Mouse (Mus musculus) CD8-positive naive resting alpha-beta T cell, adult 2 months (primary cell): ENCODE measurements around the gene 6030468B19Rik.
"Not testable (repeated sequence)": the region's sequence is repeated elsewhere in the genome, so short reads cannot be mapped to it uniquely, and the experiment has no call there.

Source experiments
- DNase-seq, 2 experiments: peaks; one replicate each; pipeline ENCODE4 v3.0.0; 2022; ENCODE audit warnings: low read depth in 2 of 2, low spot score in 2 of 2

The 6030468B19Rik gene

GRCm38 (mm10) chr11:117801650-117802049 lies 4.2 kb downstream of the 6030468B19Rik start:
- no peak for DNase-seq

DNA sequence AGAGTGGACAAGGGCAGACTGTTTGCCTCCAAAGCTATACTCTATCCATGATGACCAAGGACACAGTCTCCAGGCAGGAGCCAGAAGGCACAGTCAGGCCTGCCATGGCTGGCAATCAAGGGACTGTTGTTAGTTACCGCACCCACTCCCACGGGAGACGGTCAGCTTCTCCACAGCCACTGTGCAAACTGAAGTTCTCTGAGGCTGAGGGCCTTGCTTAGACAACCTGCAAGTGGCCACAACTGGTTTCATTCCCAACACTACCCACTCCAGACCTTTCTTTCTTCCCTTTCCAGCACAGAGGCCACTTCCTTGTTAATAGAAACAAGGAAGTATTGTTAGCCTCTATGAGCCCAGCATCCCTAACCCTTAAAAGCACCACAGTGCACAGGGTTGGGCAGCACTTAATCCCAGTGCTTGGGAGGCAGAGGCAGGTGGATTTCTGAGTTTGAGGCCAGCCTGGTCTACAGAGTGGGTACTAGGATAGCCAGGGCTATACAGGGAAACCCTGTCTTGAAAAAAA lies 5.8 kb downstream of the 6030468B19Rik start:
- DNase-seq: no peak

DNA sequence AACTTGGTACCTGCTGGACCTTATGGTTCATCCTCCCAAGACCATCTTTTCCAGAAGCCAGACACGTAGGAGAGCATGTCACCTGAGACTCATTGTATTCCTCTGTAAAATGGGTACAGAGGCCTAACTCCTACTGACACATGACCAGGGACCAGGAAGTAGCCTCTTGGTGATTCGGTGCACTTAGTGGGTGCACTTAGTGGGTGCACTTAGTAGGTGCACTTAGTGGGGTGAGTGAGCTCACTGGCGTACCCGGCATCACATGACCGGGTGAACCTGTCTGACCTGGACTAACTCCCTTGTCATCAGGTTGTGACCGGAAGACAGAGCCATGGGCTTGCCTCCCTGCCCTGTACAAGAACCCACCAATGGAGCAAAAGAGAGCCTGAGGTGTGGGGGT lies 9.3 kb downstream of the 6030468B19Rik start:
- DNase-seq: no peak

- DNase-seq: peak; percentile 32 to 44
These were observed 12.2 kb downstream of the 6030468B19Rik start, which contains the start of the genes Gm20708 and Syngr2 for GRCm38 (mm10) chr11:117809407-117810311. Gene Gm20708 (plus strand): TSS chr11:117809668. Gene Syngr2 (plus strand): TSS chr11:117809668.

DNA sequence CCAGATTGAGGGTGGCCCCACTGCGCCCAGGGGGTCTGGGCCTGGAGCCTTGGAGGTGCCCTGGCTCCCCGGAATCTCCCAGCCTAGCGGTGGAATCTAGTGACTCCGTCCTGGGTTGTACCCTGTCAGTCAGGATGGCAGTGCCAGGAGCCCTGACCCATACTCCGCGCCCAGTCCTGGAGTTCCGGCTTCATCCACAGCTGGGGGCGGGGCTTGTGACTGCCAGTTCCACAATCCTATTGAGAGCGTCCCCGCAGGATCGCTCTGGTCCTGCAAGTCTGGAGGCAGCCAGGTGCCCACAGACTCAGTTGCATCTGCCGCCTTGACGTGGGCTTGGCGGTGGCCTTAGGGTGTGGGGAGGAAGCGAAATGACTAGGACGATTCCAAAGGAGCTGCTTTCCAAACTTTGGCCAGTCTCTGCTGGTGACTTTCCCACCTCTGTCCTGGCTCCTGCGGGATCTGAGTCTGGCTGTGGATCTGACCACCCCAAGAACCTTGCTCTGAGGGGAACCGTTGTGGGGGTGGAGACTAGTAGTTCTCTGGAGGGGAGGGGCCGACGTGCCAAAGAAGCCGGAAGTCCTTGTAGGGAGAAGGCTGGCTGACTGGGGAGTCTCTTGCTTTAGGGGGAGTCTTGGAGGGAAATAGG lies 13.1 kb downstream of the 6030468B19Rik start:
- DNase-seq: peak; percentile 54 to 76

- DNase-seq: no peak
These were observed 16.4 kb downstream of the 6030468B19Rik start for GRCm38 (mm10) chr11:117813867-117814266.

- no peak for DNase-seq
These were observed 17.4 kb downstream of the 6030468B19Rik start for GRCm38 (mm10) chr11:117814704-117815366.

- DNase-seq: not testable (repeated sequence)
These were observed 18.4 kb downstream of the 6030468B19Rik start for GRCm38 (mm10) chr11:117815850-117816249.

GRCm38 (mm10) chr11:117816389-117816996 lies 19.0 kb downstream of the 6030468B19Rik start:
- DNase-seq: no peak

- no peak for DNase-seq
These were observed 21.6 kb downstream of the 6030468B19Rik start for GRCm38 (mm10) chr11:117819095-117819494.

DNA sequence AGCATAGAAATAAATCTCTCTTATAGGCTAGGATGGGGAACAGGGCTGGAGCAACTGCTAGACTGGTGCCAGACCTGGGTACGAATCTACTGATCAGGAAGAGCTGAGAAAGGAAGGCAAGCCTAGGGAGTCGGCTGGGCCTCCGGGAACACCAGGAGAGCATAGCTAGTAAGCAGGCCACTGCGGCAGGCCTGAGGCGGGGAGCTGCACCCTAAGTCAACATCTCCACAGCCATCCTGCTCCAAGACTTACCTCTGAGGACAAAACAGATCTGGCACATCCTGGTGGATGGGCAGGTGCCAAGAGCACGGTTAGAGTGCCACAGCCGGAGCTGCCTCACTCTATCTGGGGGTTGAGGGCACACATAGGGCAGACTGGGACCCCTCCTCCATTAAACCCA lies 22.7 kb downstream of the 6030468B19Rik start:
- DNase-seq: no peak

DNA sequence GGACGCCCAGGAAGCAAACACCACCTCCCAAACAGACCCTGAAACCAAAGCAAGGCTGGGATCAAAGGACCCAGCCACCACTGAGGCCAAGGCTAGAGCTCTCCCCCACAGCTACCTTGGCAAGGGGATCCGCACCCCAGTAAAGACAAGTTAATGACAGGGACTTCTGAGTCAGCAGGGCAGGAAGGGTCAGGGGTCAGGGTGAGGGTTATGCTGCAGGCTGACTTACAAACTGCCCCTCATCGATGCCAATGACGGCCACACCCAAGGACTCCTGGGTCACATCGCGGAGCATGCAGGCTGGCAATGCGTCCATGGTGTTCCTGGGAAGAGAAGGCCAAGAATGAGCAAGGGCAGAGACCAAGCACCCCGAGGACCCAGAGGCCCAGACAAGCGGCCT lies 24.4 kb downstream of the 6030468B19Rik start:
- DNase-seq: no peak

DNA sequence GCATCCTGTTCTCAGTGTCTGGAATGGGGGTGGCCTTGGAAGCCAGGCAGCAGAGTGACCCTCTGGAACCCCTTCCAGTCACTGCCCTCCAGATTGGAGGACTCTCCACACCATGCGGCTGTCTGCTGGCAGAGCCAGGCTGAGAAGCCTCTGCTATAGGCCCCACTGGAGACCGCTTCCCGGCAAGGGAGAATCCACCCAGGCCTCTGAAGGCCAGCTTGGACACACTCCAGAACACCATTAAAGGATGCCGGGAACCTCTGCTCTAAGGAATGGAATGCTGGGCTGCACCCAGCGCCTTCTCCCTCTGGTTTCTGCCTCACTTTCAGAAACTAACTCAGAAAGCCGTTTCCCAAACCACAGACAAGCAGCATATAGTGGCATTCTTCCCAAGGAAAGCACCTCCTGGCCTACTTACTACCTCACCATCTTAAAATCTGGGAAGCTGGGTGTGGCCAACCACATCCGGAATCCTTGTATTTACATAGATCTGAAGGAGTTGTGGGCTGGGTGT lies 25.3 kb downstream of the 6030468B19Rik start:
- no peak for DNase-seq

DNA sequence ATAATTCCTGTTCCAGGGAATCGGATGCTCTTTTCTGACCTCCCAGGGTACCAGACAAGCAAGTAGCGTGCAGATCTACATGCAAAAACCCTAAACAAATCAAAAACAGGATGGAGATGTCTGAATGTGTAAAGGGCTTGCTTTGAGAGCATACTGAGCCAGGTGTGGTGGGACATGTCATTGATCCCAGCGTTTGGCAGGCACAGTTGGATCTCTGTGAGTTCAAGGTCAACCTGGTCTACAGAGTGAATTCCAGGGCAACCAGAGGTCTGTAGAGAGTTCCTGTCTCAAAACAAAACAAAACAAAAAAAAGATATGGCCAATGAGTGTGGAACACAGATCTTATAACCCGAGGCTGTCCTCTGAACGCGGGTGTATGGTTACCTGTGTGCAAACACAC lies 26.0 kb downstream of the 6030468B19Rik start:
- no peak for DNase-seq

DNA sequence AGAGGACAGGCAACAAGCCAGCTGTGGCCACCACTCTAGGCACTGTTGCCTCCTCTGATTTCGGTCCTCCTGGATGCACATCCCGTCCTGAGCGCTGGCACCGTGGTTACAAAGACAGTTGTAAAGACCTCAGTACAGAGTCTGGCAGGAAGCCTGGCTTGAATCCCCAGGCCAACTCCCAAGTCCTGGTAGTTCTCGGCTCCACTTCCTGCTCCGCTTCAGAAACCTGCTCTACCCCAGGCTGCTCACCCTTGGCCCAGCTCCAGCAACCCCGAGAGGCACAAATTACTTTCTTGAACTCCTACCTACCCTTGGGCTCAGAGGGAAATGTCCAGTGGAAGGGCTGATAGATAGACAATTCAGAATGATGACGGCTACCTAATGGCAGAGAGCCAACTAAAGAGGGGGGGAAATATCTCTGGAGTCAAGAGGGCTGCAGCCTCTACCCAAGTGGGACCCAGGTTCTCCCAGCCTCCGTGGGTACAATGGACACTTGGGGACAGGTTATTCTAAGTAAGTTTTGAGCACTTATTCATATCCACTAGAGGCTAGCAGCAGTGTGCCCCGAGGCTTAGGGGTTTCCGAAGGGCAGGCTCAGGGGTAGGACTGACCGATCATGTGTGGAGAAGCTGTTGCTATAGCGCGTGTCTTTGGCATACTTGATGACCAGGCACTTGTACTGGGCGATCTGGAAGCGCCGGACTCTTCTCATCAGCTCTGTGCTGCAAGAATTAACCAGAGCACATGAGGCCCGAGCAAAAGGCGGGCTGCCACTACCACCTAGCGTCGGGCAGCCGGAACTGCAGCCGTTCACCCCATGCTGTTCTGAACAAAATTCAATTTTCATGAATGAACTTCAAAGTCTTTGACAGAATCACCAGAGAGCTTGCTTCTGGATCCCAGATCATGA lies 26.9 kb downstream of the 6030468B19Rik start:
- DNase-seq: peak; percentile 72 to 83

- no peak for DNase-seq
These were observed 28.1 kb downstream of the 6030468B19Rik start, which contains the start of the genes Afmid and Tk1 for GRCm38 (mm10) chr11:117825333-117826101. Gene Afmid (plus strand): TSS chr11:117825924. Gene Tk1 (minus strand): TSS chr11:117826092.

- no peak for DNase-seq
These were observed 28.7 kb downstream of the 6030468B19Rik start for GRCm38 (mm10) chr11:117826164-117826563.

DNA sequence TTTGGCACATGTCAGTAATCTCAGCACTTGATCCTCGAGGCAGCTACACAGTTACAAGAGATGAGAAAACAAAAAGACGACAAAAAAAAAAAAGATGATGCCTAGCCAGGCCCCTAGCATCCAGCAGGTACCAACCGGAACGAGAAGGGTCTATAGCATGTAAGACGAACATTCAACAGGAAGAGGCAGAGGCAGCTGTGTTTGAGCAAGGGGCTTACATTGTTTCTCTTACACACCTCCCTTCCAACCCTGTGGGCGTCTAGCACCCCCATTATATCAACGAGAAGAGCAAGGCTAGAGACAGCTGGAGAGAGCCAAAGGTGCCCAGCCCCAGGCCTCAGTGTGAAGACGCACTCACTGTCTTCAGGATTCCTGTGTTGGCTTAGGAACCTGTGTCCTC lies 29.5 kb downstream of the 6030468B19Rik start:
- no peak for DNase-seq

GRCm38 (mm10) chr11:117827386-117827785 lies 29.9 kb downstream of the 6030468B19Rik start:
- no peak for DNase-seq
